Mouse (Mus musculus): ENCODE results near the gene Snap23.

DNA sequence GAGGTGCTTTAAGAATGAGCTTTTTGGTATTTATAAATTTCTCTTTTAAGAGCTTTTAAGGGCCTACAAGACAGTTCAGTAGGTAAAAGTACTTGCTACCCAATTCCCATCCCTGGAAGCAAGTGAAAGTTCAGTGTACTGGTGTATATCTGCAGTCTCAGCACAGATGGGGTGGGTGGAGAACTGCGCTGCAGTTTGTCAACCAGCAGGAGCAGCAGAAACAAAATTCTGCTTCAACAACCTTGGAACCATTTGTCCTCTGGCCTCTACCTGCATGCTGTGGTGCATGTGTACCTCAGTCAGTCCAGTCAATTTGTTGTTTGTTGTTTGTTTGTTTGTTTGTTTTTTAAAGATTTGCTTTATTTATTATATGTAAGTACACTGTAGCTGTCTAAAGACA, 24.8 kb downstream of the Snap23 start:
- TF ChIP-seq CTCF (IDR thresholded peaks at IDR 0.05) = 0 out of 2 replicates have a peak, but pooled peaks have one; percentile 16
- no peak for TF ChIP-seq EP300 (IDR thresholded peaks at IDR 0.05)
